Mouse (Mus musculus) stomach, embryonic 16.5 days (tissue): ENCODE data around the gene Wdr38. TPM values are rescaled to one million over a fixed set of nuclear protein-coding genes. Genes with fewer than 3 reads are reported as not detected.

Experiments
- polyA plus RNA-seq: library from polyadenylated mRNA; unstranded; fragments of >200 nt; fragmentation: Nextera tagmentation; extraction: Ambion mirVana; gene quantifications from 2 replicates; pipeline ENCODE4 v1.2.1, GENCODE M21; 2015

Gene Wdr38
- polyA plus RNA-seq, 1 experiment from 2014 or later = 1.7 TPM

Other genes starting within 250 kb of the Wdr38 start
- 1.5 and 1.8 TPM in 2 replicates for gene Nr6a1, start 69.8 kb upstream of the Wdr38 start, polyA plus RNA-seq
- gene Olfml2a, start 65.5 kb upstream of the Wdr38 start, polyA plus RNA-seq = 4.5 and 5.0 TPM in 2 replicates
- 102 and 114 TPM in 2 replicates for gene Arpc5l, start 7.9 kb downstream of the Wdr38 start, polyA plus RNA-seq
- 789 and 1,020 TPM in 2 replicates for gene Rpl35, start 8.1 kb downstream of the Wdr38 start, polyA plus RNA-seq
- gene Golga1, start 68.1 kb downstream of the Wdr38 start, polyA plus RNA-seq = 27.8 and 31.2 TPM in 2 replicates
- 8.1 and 8.9 TPM in 2 replicates for gene Scai, start 193.3 kb downstream of the Wdr38 start, polyA plus RNA-seq
- gene Ppp6c, start 229.0 kb downstream of the Wdr38 start, polyA plus RNA-seq = 74.6 and 78.5 TPM in 2 replicates